Comparison of ENCODE assay signal across 35 mouse cellular contexts in genomic region chr2:164144025-164144424, GRCm38 (mm10). TPM values are rescaled to one million over a fixed set of nuclear protein-coding genes. Genes with fewer than 3 reads are reported as not detected.
DNase-seq lines count a peak whose midpoint lies in the region; ATAC-seq and TF ChIP-seq lines count a peak whose summit lies in the region.
"Had no signal": no experiment of that assay in that cellular context is flagged by ENCODE, and none has a peak within 500 bp of the region (broad histone marks: within the 10 kb centered on the region; RNA-seq: fewer than 3 reads in every experiment).

No protein-coding gene starts in this region.

- no peak overlapping the region for H3K4me2 ChIP-seq in lung, postnatal 0 days (replicated peaks; ENCODE audit: low read depth, low read length)
- H3K4me2 ChIP-seq in kidney, embryonic 15.5 days = no peak overlapping the region
- H3K4me2 ChIP-seq in forebrain, embryonic 15.5 days (replicated peaks) = no peak overlapping the region
- H3K4me2 ChIP-seq: heart, embryonic 13.5 days; limb, embryonic 12.5 days; liver, embryonic 11.5 days; midbrain, embryonic 12.5 days had no signal

- no peak for TF ChIP-seq POLR2A in lung, adult 2 months (IDR thresholded peaks at IDR 0.05; ENCODE audit: borderline replicate concordance, extremely low read depth, low read depth, low read length)

- H3K36me3 ChIP-seq in lung, postnatal 0 days (ENCODE audit: insufficient read depth, low read length) = no peaks in the 10 kb centered on the region
- H3K36me3 ChIP-seq in kidney, embryonic 15.5 days = peaks cover 10% of the 10 kb centered on the region; the same call in 1 of the 2 replicates
- no peaks in the 10 kb centered on the region for H3K36me3 ChIP-seq in forebrain, embryonic 15.5 days
- H3K36me3 ChIP-seq: midbrain, embryonic 12.5 days had no signal

- H3K9ac ChIP-seq in lung, postnatal 0 days (replicated peaks; ENCODE audit: low read depth) = no peak overlapping the region
- H3K9ac ChIP-seq in kidney, embryonic 15.5 days = no peak overlapping the region
- no peak overlapping the region for H3K9ac ChIP-seq in forebrain, embryonic 15.5 days (replicated peaks)
- H3K9ac ChIP-seq: heart, embryonic 13.5 days; limb, embryonic 12.5 days; liver, postnatal 0 days; midbrain, embryonic 12.5 days had no signal

- WGBS in lung, postnatal 0 days = 74% methylated on average over 6 of the region's 6 CpGs
- WGBS in lung, adult 2 months = 64% methylated on average over 6 of the region's 6 CpGs
- WGBS in kidney, embryonic 15.5 days = 46% methylated on average over 6 of the region's 6 CpGs
- WGBS in forebrain, embryonic 15.5 days = 63% methylated on average over 6 of the region's 6 CpGs

- no peaks in the 10 kb centered on the region; the same call in 1 of the 2 replicates for H3K4me1 ChIP-seq in lung, postnatal 0 days (ENCODE audit: insufficient read depth, low read depth, low read length)
- peaks cover 11% of the 10 kb centered on the region for H3K4me1 ChIP-seq in lung, adult 2 months (ENCODE audit: control insufficient read depth, insufficient read depth, low read length)
- 0 out of 2 replicates have a peak, but pooled peaks cover 7% of the 10 kb centered on the region for H3K4me1 ChIP-seq in kidney, embryonic 15.5 days
- H3K4me1 ChIP-seq in forebrain, embryonic 15.5 days = no peaks in the 10 kb centered on the region
- H3K4me1 ChIP-seq: midbrain, embryonic 12.5 days had no signal

- TF ChIP-seq EP300 in lung, postnatal 0 days (IDR thresholded peaks at IDR 0.05) = no peak

- TF ChIP-seq CTCF in lung, postnatal 0 days (IDR thresholded peaks at IDR 0.05) = no peak
- no peak for TF ChIP-seq CTCF in lung, adult 2 months (IDR thresholded peaks at IDR 0.05; ENCODE audit: insufficient read depth, low read length)

- H3K27ac ChIP-seq in lung, postnatal 0 days (ENCODE audit: low read length) = no peak overlapping the region
- peak overlapping the region; percentile 52 for H3K27ac ChIP-seq in kidney, embryonic 15.5 days
- H3K27ac ChIP-seq in forebrain, embryonic 15.5 days (replicated peaks) = no peak overlapping the region
- H3K27ac ChIP-seq: heart, adult 2 months; hindbrain, postnatal 0 days; midbrain, embryonic 12.5 days had no signal

- ATAC-seq in lung, postnatal 0 days = 0 out of 2 replicates have a peak, but pooled peaks have one; percentile 50
- ATAC-seq in kidney, embryonic 15.5 days (replicated peaks; ENCODE audit: low FRiP score) = peak; percentile 89
- 0 out of 2 replicates have a peak, but pooled peaks have one; percentile 31 for ATAC-seq in megakaryocyte progenitor cell, adult 5-6 weeks (replicated peaks; ENCODE audit: poor library complexity)
- no peak for ATAC-seq in forebrain, embryonic 15.5 days (replicated peaks)
- ATAC-seq: CD4-positive, CD25-positive, alpha-beta regulatory T cell, adult 4 months; forebrain, embryonic 16.5 days; hindbrain, postnatal 0 days; liver, postnatal 0 days; Patski had no signal

- DNase-seq in adrenal gland, adult (ENCODE audit: inconsistent age in 2 of 2, low spot score in 1 of 2) = peak; percentile 45 to 74
- DNase-seq in adrenal gland, postnatal 4 days (ENCODE audit: low spot score in 2 of 2) = no peak
- DNase-seq in lung, postnatal 0 days (ENCODE audit: low spot score) = peak; percentile 26
- DNase-seq in lung, adult 2 months = no peak
- DNase-seq in thymus, postnatal 4 days = no peak
- DNase-seq: cerebellum, adult 2 months; cerebellum, postnatal 36 days; gastrocnemius, postnatal 36 days; heart, adult 2 months; heart, postnatal 14 days; layer of hippocampus, postnatal 36 days; liver, postnatal 0 days; lung, postnatal 14 days; spleen, adult 18-20 months; thymus, postnatal 14 days had no signal

- no peak overlapping the region for H3K4me3 ChIP-seq in lung, postnatal 0 days (ENCODE audit: low read depth, low read length)
- H3K4me3 ChIP-seq in lung, adult 2 months (replicated peaks; ENCODE audit: extremely low read depth, low read depth, low read length) = no peak overlapping the region
- no peak overlapping the region for H3K4me3 ChIP-seq in kidney, embryonic 15.5 days (replicated peaks)
- no peak overlapping the region for H3K4me3 ChIP-seq in forebrain, embryonic 15.5 days
- H3K4me3 ChIP-seq: heart, adult 2 months; heart, embryonic 13.5 days; limb, embryonic 12.5 days; midbrain, embryonic 12.5 days had no signal

- no peaks in the 10 kb centered on the region for H3K27me3 ChIP-seq in lung, postnatal 0 days (replicated peaks; ENCODE audit: insufficient read depth, low read length)
- H3K27me3 ChIP-seq in kidney, embryonic 15.5 days = no peaks in the 10 kb centered on the region
- H3K27me3 ChIP-seq in forebrain, embryonic 15.5 days = no peaks in the 10 kb centered on the region
- H3K27me3 ChIP-seq: heart, embryonic 13.5 days; limb, embryonic 12.5 days; midbrain, embryonic 12.5 days; Patski had no signal

- H3K9me3 ChIP-seq in lung, postnatal 0 days (ENCODE audit: low read length) = no peaks in the 10 kb centered on the region
- H3K9me3 ChIP-seq in kidney, embryonic 15.5 days (replicated peaks) = no peaks in the 10 kb centered on the region
- H3K9me3 ChIP-seq in forebrain, embryonic 15.5 days = no peaks in the 10 kb centered on the region
- H3K9me3 ChIP-seq: heart, embryonic 13.5 days; limb, embryonic 12.5 days; midbrain, embryonic 12.5 days had no signal

RNA-seq across cellular contexts. Expression of gene Kcns1, which starts 26.9 kb away (rescaled TPM):
- under 1 TPM; 0.20 to 0.40 TPM for total RNA-seq in adrenal gland, postnatal 4 days (2021)
- not detected in 2 replicates for polyA plus RNA-seq in lung, postnatal 0 days (2015; fragmentation: Nextera tagmentation; extraction: Ambion mirVana)
- polyA plus RNA-seq in lung, adult 2 months (2012; rRNA removed) = 0.07 and 0.21 TPM in 2 replicates
- polyA plus RNA-seq in kidney, embryonic 15.5 days (2015; fragmentation: Nextera tagmentation; extraction: Ambion mirVana) = 0.23 and 0.28 TPM in 2 replicates
- total RNA-seq in megakaryocyte progenitor cell, adult 5-6 weeks (2015) = 0.05 TPM in 1 of 2 replicates, not detected in the other
- 0.08 and 0.17 TPM in 2 replicates for total RNA-seq in megakaryocyte progenitor cell, adult 5-6 weeks (2017)
- 0.55 and 0.75 TPM in 2 replicates for polyA plus RNA-seq in forebrain, embryonic 15.5 days (2015; fragmentation: Nextera tagmentation; extraction: Ambion mirVana)
- total RNA-seq: heart, adult 2 months; heart, postnatal 14 days; megakaryocyte, adult 5-6 weeks; monocyte, adult 5-6 weeks had no signal
- polyA plus RNA-seq: hindbrain, embryonic 11.5 days; liver, embryonic 11.5 days; liver, postnatal 0 days; Patski had no signal

RNA-seq across cellular contexts. Expression of gene Wfdc5, which starts 38.5 kb away (rescaled TPM):
- not detected for total RNA-seq in adrenal gland, postnatal 4 days (2021)
- 0.15 and 0.18 TPM in 2 replicates for polyA plus RNA-seq in lung, postnatal 0 days (2015; fragmentation: Nextera tagmentation; extraction: Ambion mirVana)
- 0.27 and 16.2 TPM in 2 replicates for polyA plus RNA-seq in lung, adult 2 months (2012; rRNA removed)
- 0.13 TPM in 1 of 2 replicates, not detected in the other for polyA plus RNA-seq in kidney, embryonic 15.5 days (2015; fragmentation: Nextera tagmentation; extraction: Ambion mirVana)
- total RNA-seq in megakaryocyte progenitor cell, adult 5-6 weeks (2015) = not detected in 2 replicates
- total RNA-seq in megakaryocyte progenitor cell, adult 5-6 weeks (2017) = not detected in 2 replicates
- polyA plus RNA-seq in forebrain, embryonic 15.5 days (2015; fragmentation: Nextera tagmentation; extraction: Ambion mirVana) = not detected in 2 replicates
- total RNA-seq: ES-E14; heart, adult 2 months; heart, postnatal 14 days; hindbrain, postnatal 0 days; layer of hippocampus, adult 8-10 months; layer of hippocampus, postnatal 36 days; left cerebral cortex, postnatal 10 days; megakaryocyte, adult 5-6 weeks; monocyte, adult 5-6 weeks had no signal
- polyA plus RNA-seq: CD4-positive, CD25-positive, alpha-beta regulatory T cell, adult 4 months; cerebellum, adult 2 months; forebrain, embryonic 16.5 days; heart, adult 2 months; heart, embryonic 13.5 days; hindbrain, embryonic 11.5 days; hindbrain, postnatal 0 days; limb, embryonic 12.5 days; liver, embryonic 11.5 days; liver, postnatal 0 days; midbrain, embryonic 12.5 days; neural tube, embryonic 11.5 days; testis, adult 2 months had no signal

RNA-seq across cellular contexts. Expression of gene Wfdc12, which starts 46.4 kb away (rescaled TPM):
- not detected for total RNA-seq in adrenal gland, postnatal 4 days (2021)
- 0.26 TPM in 1 of 2 replicates, not detected in the other for polyA plus RNA-seq in lung, postnatal 0 days (2015; fragmentation: Nextera tagmentation; extraction: Ambion mirVana)
- 0.43 and 4.4 TPM in 2 replicates for polyA plus RNA-seq in lung, adult 2 months (2012; rRNA removed)
- 0.55 TPM in 1 of 2 replicates, not detected in the other for polyA plus RNA-seq in kidney, embryonic 15.5 days (2015; fragmentation: Nextera tagmentation; extraction: Ambion mirVana)
- total RNA-seq in megakaryocyte progenitor cell, adult 5-6 weeks (2015) = not detected in 2 replicates
- not detected in 2 replicates for total RNA-seq in megakaryocyte progenitor cell, adult 5-6 weeks (2017)
- not detected in 2 replicates for polyA plus RNA-seq in forebrain, embryonic 15.5 days (2015; fragmentation: Nextera tagmentation; extraction: Ambion mirVana)
- total RNA-seq: ES-E14; gastrocnemius, postnatal 36 days; heart, adult 2 months; heart, postnatal 14 days; hindbrain, postnatal 0 days; layer of hippocampus, adult 8-10 months; layer of hippocampus, postnatal 36 days; left cerebral cortex, postnatal 10 days; megakaryocyte, adult 5-6 weeks; monocyte, adult 5-6 weeks had no signal
- polyA plus RNA-seq: CD4-positive, CD25-positive, alpha-beta regulatory T cell, adult 4 months; embryonic facial prominence, embryonic 14.5 days; forebrain, embryonic 16.5 days; heart, adult 2 months; heart, embryonic 13.5 days; hindbrain, embryonic 11.5 days; hindbrain, postnatal 0 days; limb, embryonic 12.5 days; liver, embryonic 11.5 days; midbrain, embryonic 12.5 days; neural tube, embryonic 11.5 days; Patski had no signal

RNA-seq across cellular contexts. Expression of gene Wfdc15a, which starts 55.9 kb away (rescaled TPM):
- not detected for total RNA-seq in adrenal gland, postnatal 4 days (2021)
- polyA plus RNA-seq in lung, postnatal 0 days (2015; fragmentation: Nextera tagmentation; extraction: Ambion mirVana) = not detected in 2 replicates
- polyA plus RNA-seq in lung, adult 2 months (2012; rRNA removed) = not detected in 2 replicates
- polyA plus RNA-seq in kidney, embryonic 15.5 days (2015; fragmentation: Nextera tagmentation; extraction: Ambion mirVana) = not detected in 2 replicates
- total RNA-seq in megakaryocyte progenitor cell, adult 5-6 weeks (2015) = not detected in 2 replicates
- total RNA-seq in megakaryocyte progenitor cell, adult 5-6 weeks (2017) = not detected in 2 replicates
- not detected in 2 replicates for polyA plus RNA-seq in forebrain, embryonic 15.5 days (2015; fragmentation: Nextera tagmentation; extraction: Ambion mirVana)
- total RNA-seq: gastrocnemius, postnatal 36 days; heart, adult 2 months; heart, postnatal 14 days; hindbrain, postnatal 0 days; layer of hippocampus, adult 8-10 months; layer of hippocampus, postnatal 36 days; left cerebral cortex, postnatal 10 days; megakaryocyte, adult 5-6 weeks; monocyte, adult 5-6 weeks had no signal
- polyA plus RNA-seq: CD4-positive, CD25-positive, alpha-beta regulatory T cell, adult 4 months; cerebellum, adult 2 months; embryonic facial prominence, embryonic 14.5 days; forebrain, embryonic 16.5 days; heart, adult 2 months; heart, embryonic 13.5 days; hindbrain, embryonic 11.5 days; hindbrain, postnatal 0 days; limb, embryonic 12.5 days; liver, embryonic 11.5 days; liver, postnatal 0 days; midbrain, embryonic 12.5 days; neural tube, embryonic 11.5 days; Patski had no signal

Comparison
In these comparisons a context has a peak if more than half of its experiments do, and no peak if none do; other contexts are left out.
1. DNase-seq: peak in adrenal gland, adult (2 of 2) and lung, postnatal 0 days (single experiment); none in adrenal gland, postnatal 4 days (0 of 2), lung, adult 2 months (single experiment) and thymus, postnatal 4 days (single experiment).